Mouse (Mus musculus) left cerebral cortex, adult 9 months (tissue): ENCODE data around the gene Etl4.

Experiments used
- DNase-seq, 2 experiments: peaks; one replicate each; pipeline ENCODE4 v3.0.0; 2022; ENCODE audit warnings: low spot score in 2 of 2

The Etl4 gene

DNA sequence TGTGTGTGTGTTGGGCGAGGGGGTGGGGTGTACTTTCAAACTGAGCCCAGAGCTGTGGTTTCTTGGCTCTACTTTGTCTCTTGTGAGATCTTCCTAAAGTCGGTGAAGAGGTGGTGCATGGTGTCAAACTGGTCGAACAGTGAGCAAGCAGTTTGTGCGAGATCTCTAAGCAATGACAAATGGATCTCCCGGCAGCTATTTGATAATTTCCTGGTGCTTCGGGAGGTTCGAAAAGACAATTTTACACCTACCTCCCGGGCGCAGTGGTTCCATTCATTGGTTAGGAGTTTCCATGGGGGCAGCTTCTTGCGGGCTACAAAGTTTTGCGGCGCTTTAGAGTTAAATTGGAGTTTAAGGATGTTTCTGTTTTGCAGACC is 610.5 kb downstream of the Etl4 start:
- DNase-seq: no peak

DNA sequence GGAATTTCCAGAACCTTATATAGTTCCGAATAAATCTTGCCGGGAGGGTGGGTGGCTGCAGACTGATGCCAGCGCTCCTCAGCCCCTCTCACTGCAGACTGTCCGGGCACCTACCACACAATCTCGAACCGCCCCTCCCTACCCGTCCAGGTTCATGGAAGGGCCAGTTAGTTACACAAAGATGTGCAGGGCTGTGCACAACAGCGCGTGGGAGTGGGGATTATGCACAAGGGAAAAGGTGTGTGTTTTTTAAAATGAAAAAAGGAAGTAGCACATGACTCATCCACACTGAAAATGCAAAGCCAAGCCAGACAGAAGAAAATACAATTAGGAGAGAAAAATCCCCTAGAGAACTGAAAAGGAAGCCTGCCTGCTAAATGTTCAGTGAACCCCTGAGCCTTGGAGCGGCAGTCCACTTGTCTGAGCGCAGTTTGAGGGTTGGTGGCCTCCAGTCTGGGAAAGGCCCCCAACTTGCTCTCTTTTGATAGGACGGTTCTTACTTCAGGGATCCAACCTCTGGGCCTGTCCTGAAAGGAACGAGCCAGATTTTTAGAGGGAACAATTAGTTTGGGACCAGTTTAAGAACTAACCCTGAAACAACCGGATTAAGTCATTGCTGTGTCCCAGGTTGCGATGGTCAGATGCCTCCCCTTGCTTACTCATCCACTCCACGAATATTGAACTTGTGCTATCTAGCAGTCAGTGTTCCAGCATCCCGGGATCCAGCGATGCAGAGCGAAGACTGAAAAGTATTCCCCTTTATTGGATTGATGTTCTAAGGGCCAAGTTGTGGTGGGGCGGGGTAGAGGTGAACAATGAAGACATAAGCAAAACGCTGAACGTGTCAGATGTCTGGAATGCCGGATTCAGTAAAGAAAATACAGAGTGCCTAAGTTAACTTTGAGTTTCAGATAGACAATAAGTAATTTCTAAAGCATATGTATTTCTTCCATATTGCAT is 611.3 kb downstream of the Etl4 start:
- peak in 1 of 2 experiments; percentile 44 for DNase-seq

DNA sequence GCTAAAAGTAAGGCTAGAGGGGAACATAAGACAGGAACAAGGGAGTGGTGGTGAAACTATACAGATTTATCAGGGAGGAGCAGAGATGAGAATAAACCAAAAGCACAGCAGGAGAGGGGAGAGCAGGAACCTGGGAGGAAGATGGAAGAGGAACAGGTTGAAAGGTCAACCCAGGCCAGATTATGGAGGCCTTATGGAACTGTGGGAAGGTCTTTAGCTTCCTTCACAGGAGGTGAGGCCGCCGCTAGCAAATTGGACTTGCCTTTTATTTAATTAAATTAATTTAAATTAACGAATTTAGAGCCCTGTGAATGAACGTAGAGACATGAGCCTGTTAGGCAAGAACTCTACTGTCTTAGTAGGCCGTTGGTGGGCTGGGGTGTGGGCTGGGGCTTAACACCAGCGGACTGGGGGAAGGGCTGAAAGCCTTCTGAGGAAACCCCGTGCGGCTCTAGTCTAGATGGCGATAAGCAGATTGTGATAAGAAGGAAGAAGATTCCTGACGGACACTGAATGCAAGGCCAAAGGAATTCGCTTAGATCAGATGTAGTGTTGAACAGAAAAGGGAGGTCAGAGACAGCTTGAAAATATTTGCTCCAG is 612.2 kb downstream of the Etl4 start:
- no peak for DNase-seq

DNA sequence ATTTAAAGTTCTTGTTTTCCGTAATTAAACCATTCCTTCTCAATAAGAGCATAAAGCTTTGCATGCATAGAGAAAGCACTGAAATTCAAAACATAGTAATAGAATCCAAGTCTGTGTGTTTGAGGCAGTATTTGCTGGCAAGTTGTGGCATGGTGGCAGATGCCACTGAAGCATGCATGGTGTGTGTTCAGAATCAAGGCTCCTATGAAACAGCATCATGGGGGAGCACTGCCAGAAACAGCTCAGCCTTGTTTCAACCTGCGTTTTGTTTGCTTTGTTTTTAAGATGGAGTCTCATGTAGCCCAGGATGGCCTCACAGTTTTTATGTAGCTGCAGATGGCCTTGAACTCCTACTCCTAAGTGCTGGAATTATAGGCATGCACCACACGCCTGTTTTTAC is 614.1 kb downstream of the Etl4 start:
- no peak for DNase-seq

DNA sequence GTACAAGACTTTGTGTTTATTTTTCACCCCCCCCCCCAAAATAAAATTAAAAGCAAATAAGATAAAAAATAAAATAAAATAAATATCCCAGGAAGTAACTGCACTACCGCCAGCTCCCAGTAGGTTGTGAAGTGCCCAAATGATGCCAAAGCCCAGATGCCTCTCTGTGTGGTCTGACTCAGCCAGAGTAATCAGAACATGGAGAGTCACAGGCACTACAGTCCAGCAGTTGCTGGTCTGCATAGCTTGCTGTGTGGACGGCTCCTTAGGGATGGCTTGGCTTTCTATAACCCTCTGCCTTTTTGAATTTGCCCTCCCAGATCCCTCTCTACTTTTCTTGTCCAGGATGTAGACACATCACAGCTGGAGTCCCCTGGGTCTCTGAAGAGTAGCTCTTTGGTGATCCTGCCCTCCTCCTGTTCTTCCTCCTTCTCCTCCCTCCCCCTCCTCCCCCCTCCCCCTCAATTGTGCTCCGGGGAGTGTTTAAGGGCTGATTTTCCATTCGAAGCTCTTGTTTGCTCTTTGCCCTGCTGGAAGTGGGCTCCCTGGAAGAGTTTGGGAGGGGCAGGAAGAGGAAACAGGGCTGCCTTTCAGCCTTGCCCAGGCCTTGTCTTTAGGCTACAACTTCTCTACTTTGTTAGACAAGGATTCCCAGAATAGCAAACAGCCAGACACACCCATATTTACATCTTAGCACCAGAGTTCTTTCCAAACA is 616.5 kb downstream of the Etl4 start:
- DNase-seq: no peak

DNA sequence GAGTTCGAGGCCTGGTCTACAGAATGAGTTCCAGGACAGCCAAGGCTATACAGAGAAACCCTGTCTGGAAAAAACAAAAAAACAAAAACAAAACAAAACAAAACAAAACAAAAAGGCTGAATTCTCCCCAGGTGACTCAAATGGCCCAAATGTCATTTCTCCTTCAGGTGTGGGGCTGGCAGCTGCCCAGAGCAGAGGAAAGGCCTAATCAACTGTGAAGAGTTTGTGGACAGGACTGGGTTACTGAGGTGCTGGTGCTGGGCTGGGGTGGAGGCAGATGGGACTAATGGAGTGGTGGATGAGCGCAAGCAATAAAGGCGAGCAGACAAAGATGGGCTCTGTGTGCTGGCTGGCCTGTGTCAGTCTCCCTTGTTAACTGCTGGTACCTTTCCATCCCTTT is 617.3 kb downstream of the Etl4 start:
- DNase-seq: no peak

DNA sequence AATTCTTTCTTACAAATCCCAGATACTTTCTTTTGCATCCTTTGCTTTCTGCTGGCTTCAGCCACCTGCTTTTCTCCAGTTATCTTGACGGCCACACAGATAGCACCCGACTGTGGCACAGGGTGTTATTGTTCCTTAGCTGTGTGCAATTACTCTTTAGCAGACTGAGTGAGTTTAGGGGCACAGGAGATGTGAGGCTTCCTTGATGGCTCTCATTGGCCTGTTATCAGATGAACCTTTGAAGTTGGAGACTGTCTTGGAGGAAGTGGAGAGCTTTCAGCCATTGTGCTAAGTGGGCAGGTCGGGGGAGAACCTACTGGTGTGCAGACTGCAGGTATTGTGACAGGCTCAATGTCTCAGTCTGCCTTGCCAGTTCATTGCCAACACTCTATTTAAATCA is 623.0 kb downstream of the Etl4 start:
- DNase-seq: no peak

DNA sequence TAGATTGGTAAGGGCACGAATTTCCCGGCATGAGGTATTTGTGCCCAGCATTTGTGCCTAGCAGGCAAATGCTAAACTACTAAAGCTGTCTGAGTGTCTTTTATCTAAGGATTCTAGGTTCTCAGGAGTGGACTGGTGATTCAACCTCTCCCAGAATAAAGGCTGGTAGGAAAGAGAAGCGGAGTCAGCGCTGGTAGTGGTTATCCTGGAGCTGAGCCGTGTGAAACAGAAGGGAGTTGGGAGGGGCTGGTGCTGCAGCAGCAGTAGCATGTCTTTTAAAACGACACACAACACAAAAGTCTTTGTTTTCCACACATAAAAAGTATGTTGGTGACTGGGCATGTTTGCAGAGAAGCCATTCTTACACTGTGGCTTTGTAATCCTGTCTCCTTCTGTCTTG is 628.2 kb downstream of the Etl4 start:
- no peak for DNase-seq

DNA sequence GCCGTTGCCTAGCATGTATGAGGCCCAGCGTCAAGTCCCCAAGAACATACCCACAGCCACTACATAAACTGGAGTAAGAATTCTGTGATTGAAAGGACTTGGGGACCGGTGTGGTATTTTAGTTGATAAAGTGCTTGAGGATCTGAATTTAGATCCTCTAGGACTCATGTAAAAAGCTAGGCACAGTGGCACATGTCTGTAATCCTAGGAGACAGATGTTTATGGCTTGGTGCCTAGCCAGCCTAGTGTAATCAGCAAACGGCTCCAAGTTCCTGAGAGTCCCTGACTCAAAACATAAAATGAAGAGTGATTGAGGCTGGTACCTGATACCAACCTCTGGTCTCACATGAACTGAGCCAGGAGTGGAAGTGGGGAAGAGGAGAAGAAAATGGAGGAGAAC is 629.3 kb downstream of the Etl4 start:
- no peak for DNase-seq

DNA sequence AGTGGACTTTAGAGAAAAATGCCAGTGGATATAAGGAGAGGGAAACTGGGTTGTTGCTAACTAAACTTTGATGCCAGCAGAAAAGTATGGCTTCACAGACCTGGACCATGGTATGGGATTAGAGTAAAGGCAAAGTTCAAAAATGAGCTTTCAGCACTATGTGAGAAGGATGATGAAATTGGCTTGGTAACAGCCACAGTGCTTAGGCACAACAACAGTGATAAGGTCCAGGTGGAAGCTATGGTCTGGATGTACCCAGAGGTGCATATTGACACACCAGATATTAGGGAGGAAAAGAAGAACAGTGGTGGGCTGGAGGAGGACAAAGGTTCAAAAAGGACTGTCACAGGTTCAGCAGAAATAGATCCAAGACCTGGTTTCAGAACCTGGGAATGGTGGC is 631.7 kb downstream of the Etl4 start:
- no peak for DNase-seq

DNA sequence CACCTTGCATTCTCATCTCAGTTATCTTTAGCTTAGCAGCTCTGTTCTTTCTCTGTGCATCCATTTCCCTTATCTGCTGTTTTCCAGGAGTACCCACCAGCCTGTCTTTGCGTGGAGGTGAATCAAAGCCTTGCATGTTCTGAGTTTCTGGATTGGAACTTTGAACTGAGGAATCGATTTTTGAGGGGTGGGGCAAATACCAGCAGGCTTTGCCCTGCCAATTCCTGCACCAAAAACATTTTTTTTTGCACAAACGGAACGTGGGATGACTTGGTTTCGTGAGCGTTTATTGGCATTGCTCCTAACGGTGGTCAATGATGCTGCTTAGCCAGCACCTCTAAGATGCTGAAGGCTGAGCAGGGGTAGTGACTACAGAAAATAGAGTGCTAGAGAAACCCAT is 632.7 kb downstream of the Etl4 start:
- no peak for DNase-seq

DNA sequence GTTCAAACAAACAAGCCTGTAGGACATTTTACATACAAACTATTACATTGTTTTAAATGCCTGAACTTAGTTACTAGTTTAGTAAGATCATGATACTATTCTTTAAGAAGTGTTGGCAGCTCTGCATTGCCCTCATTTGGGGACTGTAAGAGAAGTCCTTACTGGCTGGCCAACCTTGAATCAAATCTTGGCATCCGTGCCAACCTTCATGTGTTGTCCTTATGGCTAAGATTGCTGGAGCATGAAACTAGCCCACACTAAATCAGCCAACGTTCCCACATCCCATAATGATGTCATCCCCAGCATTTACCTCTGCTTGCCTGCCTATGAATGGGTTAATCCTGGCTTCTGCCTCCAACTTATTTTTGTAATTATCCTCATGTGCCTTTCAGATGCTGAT is 636.0 kb downstream of the Etl4 start:
- DNase-seq: no peak

DNA sequence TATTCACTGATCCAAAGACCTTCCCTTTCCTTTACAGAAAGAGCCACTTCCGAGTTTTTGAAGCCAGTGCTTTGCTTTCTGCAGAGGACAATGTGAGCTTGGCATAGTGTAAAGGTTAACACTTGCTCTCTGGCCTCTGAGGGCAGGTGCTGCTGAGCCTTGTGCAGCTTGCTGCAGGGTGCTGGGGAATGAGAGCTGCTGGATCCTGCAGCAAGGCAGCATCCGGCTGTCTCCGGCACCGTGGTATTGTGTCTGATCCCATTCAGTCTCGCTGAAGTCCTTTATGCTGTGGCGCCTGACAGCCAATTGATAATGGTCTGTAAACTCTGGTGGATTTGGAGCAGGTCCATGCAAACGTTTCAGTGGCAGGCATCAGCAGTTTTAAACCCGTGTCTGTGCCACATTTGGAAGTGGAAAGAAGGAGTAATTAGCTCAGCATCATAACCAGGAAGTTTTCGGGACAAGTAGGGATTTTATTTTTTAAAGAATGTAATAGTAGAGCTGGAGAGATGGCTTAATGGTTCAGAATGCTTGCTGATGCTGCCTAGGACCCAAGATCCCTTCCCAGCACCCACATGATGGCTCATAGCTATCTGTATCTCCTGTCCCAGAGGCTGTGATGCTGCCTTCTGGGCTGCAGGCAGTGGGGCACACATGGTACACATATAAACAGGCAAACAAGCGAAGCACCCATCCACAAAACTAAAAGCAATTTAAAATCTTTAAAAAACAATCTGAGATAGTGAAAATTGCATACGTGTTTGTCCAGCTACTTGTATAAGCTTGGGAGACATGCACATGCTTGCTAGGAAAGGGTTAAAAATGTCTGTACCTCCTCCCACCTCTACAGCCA is 637.1 kb downstream of the Etl4 start:
- DNase-seq: no peak

DNA sequence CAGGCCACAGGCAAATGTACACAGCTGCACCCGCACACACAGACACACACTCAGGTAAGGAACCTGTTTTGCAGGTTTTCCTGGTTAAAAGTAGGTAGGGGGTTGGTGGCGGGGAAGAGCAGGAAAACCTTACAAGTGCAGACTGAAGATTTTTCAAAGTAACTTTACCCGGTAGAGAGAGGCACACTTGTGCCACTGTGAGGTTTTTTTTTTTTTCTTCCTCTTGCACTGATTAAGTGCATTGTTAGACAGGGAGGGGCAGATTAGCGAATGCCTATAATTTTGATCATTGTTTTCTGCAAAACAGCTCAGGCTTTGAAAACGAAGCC is 637.7 kb downstream of the Etl4 start:
- no peak for DNase-seq

DNA sequence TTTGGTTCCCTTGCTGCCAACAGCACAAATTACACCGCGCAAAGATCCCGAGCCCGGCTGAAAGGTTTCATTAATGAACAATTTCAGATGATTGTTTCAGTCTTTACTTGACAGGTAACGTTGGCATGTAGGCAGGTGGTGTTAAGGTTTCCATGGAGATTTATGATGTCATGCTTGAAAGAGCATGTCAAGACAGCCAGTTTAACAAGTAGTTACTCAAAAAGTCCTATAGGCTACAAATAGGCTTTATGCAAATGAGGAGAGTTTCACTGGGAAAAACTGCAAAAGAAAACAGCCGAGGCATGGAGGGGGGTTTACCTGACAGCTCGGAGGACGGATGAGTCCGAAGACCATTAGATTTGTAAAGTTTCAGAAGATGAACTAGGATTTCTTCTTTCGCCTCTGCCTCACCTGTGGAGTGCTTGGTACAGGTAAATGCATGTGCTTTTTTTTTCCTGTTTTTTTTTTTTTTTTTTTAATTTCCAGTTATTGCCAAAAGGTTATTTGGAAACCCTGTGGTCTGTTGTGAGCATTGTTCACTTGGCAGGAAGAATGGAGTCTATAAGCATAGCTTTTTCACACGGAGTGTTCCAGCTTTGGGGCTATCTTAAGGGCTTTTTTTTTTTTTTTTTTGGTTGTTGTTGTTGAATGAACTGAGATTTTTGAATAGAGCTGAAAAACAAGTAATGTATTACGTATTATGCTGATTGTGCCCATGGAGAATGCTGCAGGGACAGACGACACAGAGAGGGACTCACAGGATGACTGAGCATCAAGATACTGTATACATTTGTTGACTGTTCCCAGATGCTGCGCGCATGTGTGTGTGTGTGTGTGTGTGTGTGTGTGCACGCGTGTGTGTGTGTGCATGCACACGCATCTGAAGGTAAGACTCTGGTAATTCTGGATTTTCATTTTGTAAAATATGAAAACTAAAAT is 638.4 kb downstream of the Etl4 start:
- no peak for DNase-seq

DNA sequence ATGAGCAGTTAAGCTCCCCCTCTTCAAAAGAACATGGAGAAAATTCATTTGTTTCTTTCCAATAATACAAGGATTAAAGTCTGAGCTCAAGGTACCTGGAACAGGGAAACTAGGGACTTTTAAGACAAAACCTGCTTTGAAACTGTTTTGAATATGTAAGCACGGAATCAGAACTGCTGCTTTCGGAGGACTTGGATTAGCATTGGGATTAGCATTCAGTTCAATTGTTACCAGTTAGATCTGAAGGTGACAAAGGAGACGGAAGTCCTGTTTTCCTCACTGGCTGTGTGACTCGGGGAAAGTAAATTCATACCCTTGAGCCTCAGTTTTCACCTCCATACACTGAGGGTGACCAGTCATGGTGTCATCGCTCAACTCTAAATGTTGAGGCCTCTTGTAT is 639.5 kb downstream of the Etl4 start:
- DNase-seq: no peak

DNA sequence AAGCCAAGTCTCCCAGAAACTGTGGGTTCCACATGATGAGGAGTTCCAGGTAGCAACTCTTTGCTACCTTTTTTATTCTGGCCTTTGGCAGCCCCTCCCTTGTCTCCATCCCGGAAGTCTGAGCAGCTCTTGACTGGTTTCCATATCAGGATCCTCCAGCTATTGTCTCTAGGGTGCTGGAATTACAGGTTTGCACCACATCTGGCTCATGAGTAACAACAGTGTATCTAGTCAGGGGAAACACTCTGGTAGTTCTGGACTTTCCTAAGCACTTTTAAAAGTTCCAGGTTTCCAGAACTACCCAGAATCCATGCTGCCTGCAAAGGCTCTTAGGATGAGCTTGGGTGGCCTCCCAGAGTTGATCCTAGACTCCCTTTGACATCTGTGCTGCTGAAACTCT is 640.4 kb downstream of the Etl4 start:
- DNase-seq: no peak

DNA sequence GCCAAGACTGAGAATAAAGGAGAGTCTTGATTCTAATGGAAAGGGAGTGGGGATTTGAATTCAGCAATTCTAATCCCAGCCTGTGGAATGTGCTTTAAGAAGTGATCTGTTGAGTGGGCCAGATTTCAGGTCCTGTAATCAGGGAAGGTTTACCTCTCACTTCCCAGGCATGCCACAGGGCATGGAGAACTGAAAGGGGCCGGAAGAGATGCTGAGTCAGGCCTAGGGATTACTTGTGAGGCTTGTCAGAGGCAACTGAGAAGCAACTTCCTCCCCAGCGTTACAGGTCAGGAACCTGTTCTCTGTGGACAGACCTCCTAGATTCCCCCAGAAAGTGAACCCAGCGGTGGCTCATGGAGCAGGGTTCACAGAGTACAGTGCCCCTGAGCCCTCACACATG is 646.1 kb downstream of the Etl4 start:
- no peak for DNase-seq

DNA sequence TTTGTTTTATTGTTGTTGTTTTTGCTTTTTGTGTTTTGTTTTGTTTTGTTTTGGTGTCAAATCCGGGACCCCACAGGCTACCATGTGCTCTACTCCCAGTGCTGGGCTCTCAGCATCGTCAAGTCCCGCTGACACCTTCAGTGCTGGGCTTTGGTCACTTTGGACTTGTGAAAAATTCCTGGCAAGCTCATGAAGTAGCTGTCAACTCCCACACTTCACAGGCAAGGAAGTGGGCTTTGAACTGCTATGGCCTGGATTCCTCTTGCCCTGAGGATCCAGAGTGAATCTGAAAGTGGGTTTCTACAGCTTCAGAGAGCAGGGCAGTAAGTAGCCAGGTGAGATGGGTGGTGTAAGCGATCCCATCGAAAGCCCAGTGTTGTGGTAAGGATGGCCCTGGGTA is 649.5 kb downstream of the Etl4 start:
- DNase-seq: no peak

DNA sequence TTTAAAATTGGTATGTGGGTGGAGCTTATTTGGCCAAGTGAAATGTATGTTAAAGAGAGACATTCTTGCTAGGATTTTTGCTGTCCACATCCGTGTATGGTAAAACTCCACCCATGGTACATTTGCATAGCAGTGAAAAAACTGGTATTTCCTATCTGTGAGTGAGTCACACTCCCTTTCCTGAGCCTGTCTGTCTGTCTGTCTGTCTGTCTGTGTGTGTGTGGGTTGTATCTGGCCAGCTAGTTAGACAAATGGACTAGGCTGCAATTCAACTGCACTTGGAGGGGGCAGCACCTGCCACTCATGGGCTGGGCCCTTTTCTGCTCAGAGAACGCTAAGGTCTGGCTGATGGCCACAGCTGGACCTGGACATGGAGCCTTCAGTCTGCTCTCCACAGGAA is 650.1 kb downstream of the Etl4 start:
- DNase-seq: no peak

DNA sequence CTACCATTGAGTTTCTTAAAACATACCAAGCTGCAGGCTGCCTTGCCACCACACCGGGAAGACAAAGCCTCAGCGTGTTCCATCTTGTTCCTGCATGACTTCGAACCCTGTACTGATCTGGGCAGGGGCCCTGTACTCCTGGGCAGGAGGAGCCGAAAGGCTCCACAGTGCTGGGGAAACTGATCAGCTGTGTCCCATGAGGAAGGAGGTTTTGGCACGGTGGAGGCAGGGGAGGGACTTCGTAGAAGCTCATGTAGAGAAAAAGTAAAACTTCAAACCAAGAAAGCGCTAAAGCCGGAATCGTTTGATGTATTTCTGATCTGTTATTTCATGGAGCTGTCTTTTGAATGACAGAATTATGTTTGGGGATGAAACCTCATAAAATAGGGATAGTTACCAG is 651.0 kb downstream of the Etl4 start:
- DNase-seq: no peak
